Mouse (Mus musculus): ENCODE measurements around the gene Efcab12. TPM values are rescaled to one million over a fixed set of nuclear protein-coding genes. Genes with fewer than 3 reads are reported as not detected.

Gene Efcab12
- polyA plus RNA-seq, 1 experiment from 2014 or later, result 0.65 TPM

- peak overlapping the region; percentile 55 for H3K4me2 ChIP-seq (ENCODE audit: low read depth, low read length)
- 4% methylated on average over 20 of the region's 20 CpGs for WGBS
- peak overlapping the region; percentile 90 for H3K27ac ChIP-seq (ENCODE audit: low read length)
- H3K4me3 ChIP-seq (replicated peaks; ENCODE audit: low read length), result peak overlapping the region; percentile 74
- peaks cover 17% of the 10 kb centered on the region for H3K4me1 ChIP-seq (ENCODE audit: control insufficient read depth, insufficient read depth, low read length)
- no peaks in the 10 kb centered on the region for H3K9me3 ChIP-seq (replicated peaks; ENCODE audit: control insufficient read depth, low read length)
- H3K27me3 ChIP-seq (ENCODE audit: control insufficient read depth, insufficient read depth, low read length), result no peaks in the 10 kb centered on the region
- peaks cover 5% of the 10 kb centered on the region; the same call in 1 of the 2 replicates for H3K36me3 ChIP-seq (ENCODE audit: control insufficient read depth, insufficient read depth, low read length)
- peak overlapping the region; percentile 72 for H3K9ac ChIP-seq (ENCODE audit: low read length)
- no peak; the same call in 1 of the 2 replicates for ATAC-seq (ENCODE audit: insufficient read depth, low FRiP score)
Observed at GRCm38 (mm10) chr6:115852446-115853090, 14.4 kb upstream of the Efcab12 start.

- no peaks in the 10 kb centered on the region for H3K9me3 ChIP-seq (replicated peaks; ENCODE audit: control insufficient read depth, low read length)
- no peak overlapping the region for H3K4me2 ChIP-seq (ENCODE audit: low read depth, low read length)
- no peaks in the 10 kb centered on the region for H3K27me3 ChIP-seq (ENCODE audit: control insufficient read depth, insufficient read depth, low read length)
- H3K36me3 ChIP-seq (ENCODE audit: control insufficient read depth, insufficient read depth, low read length), result peaks cover 5% of the 10 kb centered on the region; the same call in 1 of the 2 replicates
- no peak for ATAC-seq (ENCODE audit: insufficient read depth, low FRiP score)
- no peak overlapping the region for H3K27ac ChIP-seq (ENCODE audit: low read length)
- 87% methylated on average over 10 of the region's 10 CpGs for WGBS
- 0 out of 2 replicates have a peak overlapping the region, but pooled peaks have one; percentile 10 for H3K9ac ChIP-seq (ENCODE audit: low read length)
- H3K4me3 ChIP-seq (replicated peaks; ENCODE audit: low read length), result no peak overlapping the region
- H3K4me1 ChIP-seq (ENCODE audit: control insufficient read depth, insufficient read depth, low read length), result peaks cover 7% of the 10 kb centered on the region; the same call in 1 of the 2 replicates
Observed at GRCm38 (mm10) chr6:115848598-115849304, 10.5 kb upstream of the Efcab12 start.

- Histone ChIP-seq H3K4me1 (ENCODE audit: control insufficient read depth, insufficient read depth, low read length) (no peaks in the 10 kb centered on the region), H3K27me3 (ENCODE audit: control insufficient read depth, insufficient read depth, low read length) (no peaks in the 10 kb centered on the region), H3K4me2 (ENCODE audit: low read depth, low read length) (no peak overlapping the region), H3K36me3 (ENCODE audit: control insufficient read depth, insufficient read depth, low read length) (peaks cover 10% of the 10 kb centered on the region; the same call in 1 of the 2 replicates), H3K4me3 (replicated peaks; ENCODE audit: low read length) (no peak overlapping the region), H3K9me3 (replicated peaks; ENCODE audit: control insufficient read depth, low read length) (no peaks in the 10 kb centered on the region), H3K27ac (ENCODE audit: low read length) (0 out of 2 replicates have a peak overlapping the region, but pooled peaks have one; percentile 16), H3K9ac (ENCODE audit: low read length) (no peak overlapping the region)
- ATAC-seq (ENCODE audit: insufficient read depth, low FRiP score), result no peak
- 50% methylated on average over 5 of the region's 8 CpGs for WGBS
Observed at GRCm38 (mm10) chr6:115846640-115847411, 8.6 kb upstream of the Efcab12 start.

- Histone ChIP-seq H3K27me3 (ENCODE audit: control insufficient read depth, insufficient read depth, low read length) (no peaks in the 10 kb centered on the region), H3K27ac (ENCODE audit: low read length) (no peak overlapping the region), H3K9me3 (replicated peaks; ENCODE audit: control insufficient read depth, low read length) (no peaks in the 10 kb centered on the region), H3K4me2 (ENCODE audit: low read depth, low read length) (no peak overlapping the region), H3K9ac (ENCODE audit: low read length) (no peak overlapping the region), H3K36me3 (ENCODE audit: control insufficient read depth, insufficient read depth, low read length) (peaks cover 5% of the 10 kb centered on the region; the same call in 1 of the 2 replicates), H3K4me3 (replicated peaks; ENCODE audit: low read length) (no peak overlapping the region), H3K4me1 (ENCODE audit: control insufficient read depth, insufficient read depth, low read length) (no peaks in the 10 kb centered on the region)
- 90% methylated on average over 4 of the region's 4 CpGs for WGBS
- ATAC-seq (ENCODE audit: insufficient read depth, low FRiP score), result no peak
Observed at GRCm38 (mm10) chr6:115845006-115845405, 6.8 kb upstream of the Efcab12 start.

- Histone ChIP-seq H3K4me1 (ENCODE audit: control insufficient read depth, insufficient read depth, low read length) (peaks cover 4% of the 10 kb centered on the region), H3K36me3 (ENCODE audit: control insufficient read depth, insufficient read depth, low read length) (0 out of 2 replicates have a peak, but pooled peaks cover 5% of the 10 kb centered on the region), H3K9me3 (replicated peaks; ENCODE audit: control insufficient read depth, low read length) (no peaks in the 10 kb centered on the region), H3K9ac (ENCODE audit: low read length) (no peak overlapping the region), H3K4me2 (ENCODE audit: low read depth, low read length) (peak overlapping the region; percentile 66), H3K4me3 (replicated peaks; ENCODE audit: low read length) (peak overlapping the region; percentile 40; the same call in 1 of the 2 replicates), H3K27ac (ENCODE audit: low read length) (no peak overlapping the region), H3K27me3 (ENCODE audit: control insufficient read depth, insufficient read depth, low read length) (no peaks in the 10 kb centered on the region)
- 66% methylated on average over 5 of the region's 5 CpGs for WGBS
- no peak for ATAC-seq (ENCODE audit: insufficient read depth, low FRiP score)
Observed at GRCm38 (mm10) chr6:115838745-115839144, 533 bp upstream of the Efcab12 start.

- Histone ChIP-seq H3K4me3 (replicated peaks; ENCODE audit: low read length) (no peak overlapping the region), H3K36me3 (ENCODE audit: control insufficient read depth, insufficient read depth, low read length) (no peaks in the 10 kb centered on the region), H3K9me3 (replicated peaks; ENCODE audit: control insufficient read depth, low read length) (no peaks in the 10 kb centered on the region), H3K4me2 (ENCODE audit: low read depth, low read length) (no peak overlapping the region), H3K27me3 (ENCODE audit: control insufficient read depth, insufficient read depth, low read length) (no peaks in the 10 kb centered on the region), H3K27ac (ENCODE audit: low read length) (no peak overlapping the region), H3K4me1 (ENCODE audit: control insufficient read depth, insufficient read depth, low read length) (peaks cover 4% of the 10 kb centered on the region), H3K9ac (ENCODE audit: low read length) (no peak overlapping the region)
- ATAC-seq (ENCODE audit: insufficient read depth, low FRiP score), result no peak
Observed at GRCm38 (mm10) chr6:115833861-115834260, 4.4 kb downstream of the Efcab12 start.

- Histone ChIP-seq H3K4me2 (ENCODE audit: low read depth, low read length) (no peak overlapping the region), H3K36me3 (ENCODE audit: control insufficient read depth, insufficient read depth, low read length) (no peaks in the 10 kb centered on the region), H3K4me3 (replicated peaks; ENCODE audit: low read length) (no peak overlapping the region), H3K9ac (ENCODE audit: low read length) (no peak overlapping the region), H3K27me3 (ENCODE audit: control insufficient read depth, insufficient read depth, low read length) (no peaks in the 10 kb centered on the region), H3K9me3 (replicated peaks; ENCODE audit: control insufficient read depth, low read length) (no peaks in the 10 kb centered on the region), H3K4me1 (ENCODE audit: control insufficient read depth, insufficient read depth, low read length) (no peaks in the 10 kb centered on the region), H3K27ac (ENCODE audit: low read length) (no peak overlapping the region)
- ATAC-seq (ENCODE audit: insufficient read depth, low FRiP score), result no peak
- 87% methylated on average over 2 of the region's 2 CpGs for WGBS
Observed at GRCm38 (mm10) chr6:115832152-115832850, 5.9 kb downstream of the Efcab12 start.

- no peak for ATAC-seq (ENCODE audit: insufficient read depth, low FRiP score)
- Histone ChIP-seq H3K4me2 (ENCODE audit: low read depth, low read length) (no peak overlapping the region), H3K27me3 (ENCODE audit: control insufficient read depth, insufficient read depth, low read length) (no peaks in the 10 kb centered on the region), H3K9ac (ENCODE audit: low read length) (no peak overlapping the region), H3K4me1 (ENCODE audit: control insufficient read depth, insufficient read depth, low read length) (no peaks in the 10 kb centered on the region), H3K9me3 (replicated peaks; ENCODE audit: control insufficient read depth, low read length) (no peaks in the 10 kb centered on the region), H3K27ac (ENCODE audit: low read length) (no peak overlapping the region), H3K4me3 (replicated peaks; ENCODE audit: low read length) (no peak overlapping the region), H3K36me3 (ENCODE audit: control insufficient read depth, insufficient read depth, low read length) (no peaks in the 10 kb centered on the region)
- 81% methylated on average over 6 of the region's 6 CpGs for WGBS
Observed at GRCm38 (mm10) chr6:115830779-115831601, 7.2 kb downstream of the Efcab12 start.

Measured in stomach, embryonic 16.5 days (tissue).